Mouse (Mus musculus) CH12F3 (cell line): ENCODE data around the gene Mecom.

ENCODE experiments used
- in situ Hi-C: fragments of 300-500 bp; cut with MboI; formaldehyde crosslinking; loops from 2 replicates; pipeline ENCODE4 v1.14.3; 2020; ENCODE audit warnings: low sequenced_read_pairs

Mecom gene

DNA sequence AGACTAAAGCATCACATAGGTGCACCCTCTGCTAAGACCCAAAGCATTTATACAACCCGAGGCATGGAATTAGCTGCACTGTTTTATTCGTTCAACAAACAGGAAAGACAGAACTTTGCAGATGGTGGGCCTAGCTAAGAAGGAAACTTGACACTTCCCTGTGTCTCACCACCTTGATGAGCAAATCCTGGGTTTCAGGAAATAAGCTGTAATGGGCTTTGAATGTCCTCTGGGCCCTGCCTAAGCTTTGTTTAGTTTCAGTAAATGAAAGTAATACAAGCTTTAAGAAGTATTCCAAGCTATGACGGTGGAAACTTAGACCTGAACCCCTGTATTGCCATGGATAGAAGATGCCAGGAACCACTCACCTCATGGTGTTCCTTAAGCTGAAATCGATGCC is 383.0 kb downstream of the Mecom start:
- in situ Hi-C loops: no loop called here

DNA sequence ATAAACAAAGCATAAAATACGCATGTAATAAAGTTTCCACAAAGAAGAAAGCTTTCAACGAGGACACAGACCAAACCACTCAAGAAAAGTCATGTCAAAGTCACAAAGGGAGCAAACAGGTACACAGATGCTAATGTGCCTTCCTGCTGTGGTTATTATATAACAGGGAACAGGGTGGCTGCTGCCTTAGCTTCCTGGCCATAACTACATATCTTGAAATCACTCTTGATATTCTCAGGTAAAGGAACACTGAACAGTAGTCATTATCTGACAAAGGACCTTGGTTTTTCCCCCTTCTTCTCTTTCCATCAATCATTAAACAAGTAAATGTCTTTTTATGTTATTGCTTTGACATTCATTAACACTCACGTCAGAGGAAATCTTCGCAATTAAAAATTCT is 384.4 kb downstream of the Mecom start:
- in situ Hi-C loops: no loop called here

DNA sequence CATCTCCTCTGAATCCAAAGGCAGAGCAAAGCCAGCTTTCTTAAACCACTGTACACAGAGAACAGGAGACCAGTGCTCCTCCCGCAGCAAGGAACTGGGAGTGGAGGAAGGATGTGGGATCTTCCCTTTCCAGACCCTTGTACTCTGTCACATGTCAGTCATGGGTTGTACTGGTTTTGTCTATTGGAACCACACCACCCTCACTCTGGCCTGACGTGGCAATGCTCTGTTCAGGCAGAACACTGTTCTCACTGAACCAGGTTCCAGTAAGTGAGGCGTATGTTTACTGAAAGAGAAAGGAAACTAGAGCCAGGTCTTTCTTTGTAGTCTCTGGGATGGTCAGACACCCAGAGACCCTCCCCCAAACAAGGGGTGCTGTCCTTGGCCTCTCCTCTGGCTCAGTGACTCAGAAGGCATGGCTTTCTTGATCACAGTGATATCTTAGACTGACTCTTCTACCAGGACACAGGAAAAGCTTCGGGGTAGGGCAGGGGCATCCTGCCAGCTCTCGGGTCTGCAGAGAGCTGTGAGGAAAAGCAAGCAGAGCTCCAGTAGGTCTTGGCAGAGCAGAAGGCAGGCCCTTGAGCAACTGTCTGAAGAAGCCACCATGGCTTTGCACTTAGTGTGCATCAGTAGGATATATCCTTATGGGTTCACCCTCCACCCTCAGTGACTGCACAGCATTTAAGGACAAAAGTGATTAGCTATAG is 386.7 kb downstream of the Mecom start:
- in situ Hi-C loops: no loop called here

DNA sequence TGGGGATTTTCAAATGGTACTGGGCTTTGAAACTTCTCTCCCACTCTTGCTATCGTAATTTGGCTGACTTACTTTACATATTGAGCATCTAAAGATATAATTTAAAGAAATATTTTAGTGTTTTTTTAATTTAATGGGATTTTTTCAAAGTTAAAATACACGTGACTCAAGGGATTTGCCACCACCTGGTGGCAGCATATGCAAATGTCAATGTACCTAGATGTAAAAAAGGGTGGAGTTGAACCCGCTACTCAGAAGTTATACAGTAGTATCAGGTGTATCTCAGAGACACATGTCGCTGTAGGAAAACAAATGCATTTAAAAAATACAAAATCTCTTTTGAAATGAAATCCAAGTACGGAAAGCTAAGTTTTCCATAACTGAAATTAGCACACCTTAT is 387.5 kb downstream of the Mecom start:
- in situ Hi-C loops: no loop called here

DNA sequence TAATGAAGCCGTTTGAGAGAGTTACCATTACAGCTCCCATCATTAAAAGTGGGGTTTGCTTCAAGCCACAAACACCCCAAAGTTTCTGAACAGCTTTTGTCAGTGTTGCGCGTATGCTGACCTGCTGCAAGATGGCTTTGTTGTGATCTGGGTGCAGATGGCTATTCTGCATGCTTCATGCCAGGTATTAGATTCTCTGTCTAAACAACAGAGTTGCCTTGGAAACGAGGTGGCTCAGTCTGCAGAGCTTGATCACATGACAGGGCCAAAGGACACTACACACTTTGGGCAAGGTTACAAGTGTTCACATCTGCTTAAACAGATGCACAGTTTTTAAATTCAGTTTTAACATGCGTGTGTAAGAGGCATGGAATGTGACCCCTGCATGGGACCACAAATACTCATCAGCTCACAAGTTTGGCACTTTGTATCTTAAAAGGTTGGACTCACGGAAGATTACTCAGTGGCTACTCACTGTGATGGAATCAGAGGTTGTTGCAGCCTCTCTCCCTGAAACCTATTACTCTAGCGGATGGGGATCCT is 390.6 kb downstream of the Mecom start:
- in situ Hi-C loops: no loop called here

DNA sequence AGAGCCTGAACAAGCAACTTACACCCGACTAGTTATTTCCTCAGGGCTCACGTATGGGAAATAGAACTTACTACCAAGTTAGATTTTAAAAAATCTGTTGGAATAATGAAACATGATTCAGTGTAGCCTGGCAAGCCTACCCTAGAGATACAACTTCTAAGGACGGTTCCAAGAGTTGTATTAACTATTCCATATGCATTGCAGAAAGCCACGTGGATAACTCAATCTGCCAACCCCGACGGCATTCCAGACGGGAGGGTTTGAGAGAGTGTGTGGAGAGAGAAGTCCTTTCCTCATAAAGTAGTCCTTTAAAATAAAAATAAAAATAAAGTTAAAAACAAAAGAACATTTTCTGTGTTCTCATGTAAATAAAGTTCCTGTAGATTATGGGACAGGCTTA is 393.4 kb downstream of the Mecom start:
- in situ Hi-C loops: no loop called here

DNA sequence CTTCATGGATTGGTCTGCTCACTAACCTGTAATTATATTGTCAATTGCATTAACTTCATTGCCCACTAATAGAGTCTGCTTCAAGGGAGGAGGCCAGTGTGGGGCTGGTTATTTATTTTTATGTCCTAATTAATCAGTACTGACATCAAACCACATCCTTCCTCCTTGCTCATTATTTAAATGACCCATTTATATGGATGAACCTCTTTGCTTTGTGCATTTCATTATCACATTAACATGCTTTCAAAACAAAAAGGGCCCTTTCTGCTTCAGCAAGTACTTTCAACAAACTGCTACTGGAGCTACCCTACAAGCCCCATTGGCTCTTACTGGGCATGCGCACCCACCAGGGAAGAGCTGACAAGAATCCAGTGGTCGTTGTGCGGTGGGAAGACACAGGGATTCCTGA is 393.9 kb downstream of the Mecom start:
- in situ Hi-C loops: no loop called here

DNA sequence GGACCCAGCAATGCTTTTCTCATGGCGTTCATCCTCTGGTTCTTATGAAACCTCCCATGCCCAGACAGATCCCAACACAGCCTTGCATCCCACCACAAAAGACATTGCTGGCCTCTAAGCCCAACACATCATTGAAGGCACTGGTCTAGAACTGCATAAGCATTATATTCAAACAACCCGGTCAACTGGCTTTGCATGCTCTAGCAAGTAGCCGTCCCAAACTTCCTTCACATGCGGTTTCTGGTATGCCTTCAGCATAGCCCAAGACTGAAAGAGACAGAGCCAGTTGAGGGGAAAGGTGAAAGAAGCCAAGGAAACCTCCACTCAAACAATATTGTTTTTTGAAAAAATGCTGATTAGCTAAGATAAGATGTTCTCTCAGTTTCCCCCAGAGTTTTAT is 397.7 kb downstream of the Mecom start:
- in situ Hi-C loops: no loop called here

DNA sequence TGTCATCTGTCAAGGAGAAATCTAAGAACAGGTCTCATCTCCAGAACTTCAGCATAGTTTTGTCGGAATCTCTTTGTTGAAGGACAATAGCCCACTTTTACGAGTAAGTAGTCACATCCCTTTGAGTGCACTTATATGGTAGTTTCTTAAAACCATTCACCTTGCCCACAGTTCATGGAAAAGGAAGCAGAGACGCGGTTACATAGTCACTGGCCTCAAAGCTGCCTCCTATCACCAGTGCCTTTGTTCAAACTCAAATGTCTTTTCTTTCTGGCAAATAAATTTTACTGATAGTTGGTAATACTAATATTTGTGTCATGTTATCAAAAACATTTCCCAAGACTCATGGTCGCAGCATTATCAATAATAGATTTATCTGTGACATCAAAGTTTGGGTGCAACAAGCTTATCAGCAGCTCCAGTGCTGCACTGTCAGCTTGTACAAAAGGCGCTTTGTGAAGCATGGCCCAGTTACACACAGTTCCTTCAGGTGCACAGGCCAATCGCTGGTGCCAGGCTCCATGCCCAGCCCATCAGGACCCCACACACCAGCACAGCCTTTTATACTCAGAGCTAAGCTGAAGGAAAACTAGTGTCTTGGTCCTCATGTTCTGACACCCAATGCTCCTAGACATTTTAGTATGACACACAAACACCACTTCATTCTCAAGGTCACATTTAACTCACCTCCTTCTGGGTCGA is 399.3 kb downstream of the Mecom start:
- in situ Hi-C loops: no loop called here

DNA sequence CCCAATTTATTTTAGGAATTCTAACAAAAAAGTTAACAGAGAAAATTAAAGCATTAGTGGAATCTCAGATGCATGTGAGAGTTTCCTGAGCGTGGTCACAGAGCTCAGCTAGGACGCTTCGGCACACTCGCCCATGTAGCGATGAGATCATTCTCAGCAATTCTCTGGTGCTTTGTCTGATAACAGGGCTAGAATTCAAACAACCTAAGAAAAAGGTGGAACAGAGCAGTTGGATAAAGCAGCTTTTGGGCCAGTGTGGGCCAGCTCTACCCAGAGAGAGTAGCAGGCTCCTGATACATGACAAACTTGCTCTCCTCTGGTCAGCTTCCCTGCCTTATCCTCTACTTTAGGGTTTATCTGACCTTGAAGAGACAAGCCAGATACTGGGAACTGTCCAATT is 402.8 kb downstream of the Mecom start:
- in situ Hi-C loops: no loop called here

DNA sequence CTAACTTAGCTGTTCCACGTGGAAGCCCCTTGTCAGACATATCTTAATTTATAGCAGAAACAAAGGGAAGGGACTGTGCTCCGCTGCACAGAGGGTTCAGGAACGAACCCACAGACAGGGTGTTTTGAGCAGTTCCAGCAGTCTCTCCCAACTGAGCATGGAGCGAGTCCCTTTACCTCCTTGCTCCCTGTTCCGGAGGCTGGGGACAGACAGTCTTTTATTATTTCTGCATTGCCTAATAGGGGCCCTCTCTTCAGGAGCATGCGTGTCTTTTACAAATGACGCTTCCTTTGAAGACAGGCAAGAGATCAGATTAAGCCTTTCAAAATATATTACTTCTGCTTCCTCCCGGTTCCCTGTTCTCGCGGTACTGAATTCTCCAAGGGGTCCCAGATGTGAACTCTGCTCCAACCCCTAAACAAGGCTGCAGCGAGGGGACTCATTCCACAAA is 403.8 kb downstream of the Mecom start:
- in situ Hi-C loops: no loop called here

DNA sequence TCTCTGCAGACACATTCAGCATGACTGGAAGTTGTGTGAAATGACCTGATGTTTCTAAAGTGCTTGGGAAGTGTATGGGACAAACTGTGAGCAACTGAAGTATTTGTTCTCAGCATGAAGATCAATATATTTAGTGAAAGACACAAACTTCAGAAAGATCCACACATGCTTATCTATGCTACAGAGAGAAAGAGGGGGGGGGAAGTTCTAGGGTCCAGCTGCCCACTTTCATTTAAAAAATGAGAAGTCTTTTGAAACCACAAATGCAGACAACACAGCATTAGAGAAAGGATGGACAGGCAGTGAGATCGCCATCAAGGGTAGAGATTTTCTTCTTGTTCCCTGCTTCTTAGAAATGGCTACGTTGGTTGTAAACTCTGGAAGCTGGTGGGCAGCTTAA is 404.4 kb downstream of the Mecom start:
- in situ Hi-C loops: no loop called here

DNA sequence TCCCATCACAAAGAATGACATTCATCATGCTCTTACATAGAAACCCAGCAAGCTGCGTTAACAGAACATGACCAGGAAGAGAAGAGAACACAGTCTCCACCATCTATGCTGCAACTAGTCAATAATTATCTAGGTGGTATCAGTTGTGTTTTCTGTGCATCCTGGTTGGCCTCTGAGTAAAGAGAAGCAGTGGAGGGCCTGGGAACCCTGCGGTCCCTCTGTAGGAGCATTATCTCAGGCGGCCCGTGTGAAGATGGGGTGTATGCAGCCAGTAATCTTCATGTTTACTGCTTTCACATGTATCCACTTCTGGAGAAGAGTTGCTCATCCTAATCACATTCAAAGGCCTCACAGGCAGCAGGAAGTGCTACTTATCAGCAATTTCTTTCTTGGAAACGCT is 407.5 kb downstream of the Mecom start:
- in situ Hi-C loops: no loop called here

DNA sequence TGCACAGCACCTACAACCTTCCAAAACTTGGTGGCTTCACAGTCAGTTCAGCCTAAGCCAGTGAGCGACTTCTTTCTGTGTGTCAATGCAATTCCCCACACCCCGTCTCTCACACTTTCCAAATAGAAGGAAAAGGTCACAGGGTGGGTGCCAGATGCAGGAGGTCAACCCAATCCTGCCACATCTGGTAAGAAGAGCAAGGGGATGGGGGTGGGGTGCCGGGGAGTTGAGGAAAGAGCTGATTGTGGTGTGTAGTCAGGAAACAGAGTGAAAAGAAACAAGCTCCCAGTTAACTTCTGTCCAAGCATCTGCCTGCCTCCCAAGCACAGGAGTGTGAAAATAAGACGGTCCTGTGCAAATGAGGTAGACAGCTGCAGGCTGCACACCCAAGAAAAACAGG is 408.1 kb downstream of the Mecom start:
- in situ Hi-C loops: no loop called here

DNA sequence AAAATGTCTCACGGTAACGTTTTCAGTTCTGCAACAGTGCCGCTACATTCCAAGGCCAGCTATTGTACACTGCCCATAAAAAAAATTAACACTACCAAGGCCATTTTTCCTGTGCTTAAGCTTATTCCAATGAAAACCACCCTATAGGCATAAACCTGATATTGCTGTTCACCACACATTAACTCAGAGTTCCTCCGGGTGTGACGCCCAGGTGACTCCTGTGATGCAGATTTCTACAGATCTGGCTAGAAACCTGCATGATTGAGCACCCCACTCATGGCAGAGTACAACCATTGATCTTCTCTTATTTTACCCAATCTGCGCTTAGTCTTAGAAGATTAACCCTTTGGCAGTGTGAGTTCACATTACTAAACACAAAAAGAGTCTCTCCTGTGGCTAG is 409.2 kb downstream of the Mecom start:
- in situ Hi-C loops: no loop called here

DNA sequence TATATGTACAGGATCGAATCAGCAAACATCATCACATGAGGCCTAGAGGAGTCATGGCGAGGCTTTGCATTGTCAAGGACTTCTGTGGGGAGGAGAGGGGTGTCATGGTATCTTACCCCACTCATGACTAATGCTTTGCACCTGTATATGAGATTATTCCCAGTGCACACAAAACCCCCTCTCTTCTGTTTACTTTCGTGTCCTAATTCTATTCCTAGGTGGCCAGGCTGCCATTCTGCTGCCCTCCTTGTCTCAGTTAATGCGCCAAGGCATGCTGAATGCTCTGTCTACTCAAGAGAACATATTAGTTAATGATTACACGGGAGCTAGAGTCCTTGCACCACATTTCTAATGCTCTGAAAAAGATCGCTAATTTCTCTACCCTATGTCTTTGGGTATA is 412.0 kb downstream of the Mecom start:
- in situ Hi-C loops: no loop called here

DNA sequence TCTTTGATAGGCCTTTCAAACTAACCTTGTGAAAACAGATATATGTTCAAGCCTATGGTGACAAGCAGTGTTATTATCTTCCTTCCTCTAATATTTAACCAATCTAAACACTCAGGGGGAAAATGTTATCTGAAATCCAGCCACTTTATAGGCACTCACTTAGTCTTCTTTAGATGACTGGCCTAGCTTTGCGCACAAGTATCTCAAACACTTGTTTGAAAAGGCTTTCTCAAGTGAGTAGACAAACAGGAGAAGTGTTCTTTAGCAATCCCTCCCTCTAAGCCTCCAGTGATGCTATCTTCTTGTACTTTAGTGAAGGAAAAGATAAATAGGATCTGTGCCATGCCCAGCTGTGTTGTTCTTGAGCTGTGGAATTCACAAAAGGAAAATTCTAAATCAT is 412.7 kb downstream of the Mecom start:
- in situ Hi-C loops: no loop called here

DNA sequence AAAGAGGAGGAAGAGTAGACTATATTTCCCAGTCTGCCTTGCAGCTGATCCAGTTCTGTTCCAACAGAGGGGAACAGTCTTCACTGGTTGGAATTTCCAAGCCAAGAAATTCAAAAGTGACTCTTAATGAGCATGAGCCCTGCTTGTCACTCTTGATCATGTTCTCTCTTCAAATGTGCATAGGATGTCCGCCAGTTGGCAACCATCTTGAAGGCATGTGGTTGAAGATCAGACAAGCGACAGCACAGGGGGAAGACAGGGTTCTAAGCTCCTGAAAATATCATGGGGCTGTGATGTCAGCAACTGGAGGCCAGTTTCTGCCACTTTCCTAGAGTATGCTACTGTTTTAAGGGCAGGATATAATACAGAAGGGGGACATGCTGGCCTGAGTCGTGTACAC is 414.8 kb downstream of the Mecom start:
- in situ Hi-C loops: no loop called here

DNA sequence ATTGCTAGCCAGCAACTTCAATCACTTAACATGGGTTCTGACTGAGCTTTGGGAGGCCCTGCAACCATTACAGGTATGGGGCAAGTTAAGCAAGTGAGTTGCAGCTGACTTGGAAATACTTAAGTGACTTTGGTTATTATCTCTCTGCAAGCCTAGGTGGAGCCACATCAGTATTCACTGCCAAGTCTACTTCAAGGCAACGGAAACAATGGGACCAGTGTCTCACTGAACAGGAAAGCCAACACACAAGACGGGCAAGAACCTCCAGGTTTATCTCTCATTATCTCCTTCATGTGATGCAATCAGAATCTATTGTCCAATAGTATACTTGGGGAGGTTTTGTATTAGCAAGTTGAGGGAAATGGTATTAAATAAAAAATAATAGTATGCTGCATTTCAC is 415.4 kb downstream of the Mecom start:
- in situ Hi-C loops: no loop called here

DNA sequence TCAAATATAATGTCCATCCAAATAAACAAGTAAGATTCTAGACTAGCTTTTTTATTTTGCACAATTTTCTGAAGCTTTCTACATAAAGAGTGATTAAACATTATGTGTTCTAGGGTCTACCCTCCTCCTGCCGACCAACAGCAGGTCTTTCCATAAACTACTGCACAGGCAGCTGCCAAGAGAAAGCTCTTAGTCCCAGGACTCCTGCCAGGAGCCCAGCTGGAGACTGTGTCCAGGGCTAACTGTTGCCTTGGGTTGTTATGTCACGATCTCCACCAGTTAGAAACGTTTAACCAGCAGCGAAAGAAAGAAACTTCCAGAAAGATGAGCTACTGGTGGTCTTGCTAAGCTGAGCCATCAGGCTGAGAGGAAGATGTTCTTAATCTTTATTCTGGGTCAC is 417.3 kb downstream of the Mecom start:
- in situ Hi-C loops: no loop called here

DNA sequence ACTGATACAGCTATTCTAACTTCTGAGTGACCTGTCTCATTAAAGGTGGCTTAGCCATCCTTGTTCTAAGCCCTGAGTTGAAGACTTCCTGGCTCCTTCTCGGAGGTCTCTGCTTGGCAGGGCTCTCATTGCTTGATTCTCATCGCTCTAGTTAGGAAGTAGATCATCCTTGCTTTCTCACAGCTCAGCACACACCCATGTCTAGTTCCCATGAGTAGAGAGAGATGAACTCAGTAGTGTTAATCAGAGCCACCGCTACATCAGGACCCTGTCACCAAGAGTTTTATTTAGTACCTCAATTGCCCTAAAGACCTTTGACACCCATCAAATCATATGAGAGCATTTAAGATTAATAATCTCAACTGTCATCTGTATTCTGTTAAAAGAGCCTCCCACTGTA is 425.2 kb downstream of the Mecom start:
- in situ Hi-C loops: no loop called here

DNA sequence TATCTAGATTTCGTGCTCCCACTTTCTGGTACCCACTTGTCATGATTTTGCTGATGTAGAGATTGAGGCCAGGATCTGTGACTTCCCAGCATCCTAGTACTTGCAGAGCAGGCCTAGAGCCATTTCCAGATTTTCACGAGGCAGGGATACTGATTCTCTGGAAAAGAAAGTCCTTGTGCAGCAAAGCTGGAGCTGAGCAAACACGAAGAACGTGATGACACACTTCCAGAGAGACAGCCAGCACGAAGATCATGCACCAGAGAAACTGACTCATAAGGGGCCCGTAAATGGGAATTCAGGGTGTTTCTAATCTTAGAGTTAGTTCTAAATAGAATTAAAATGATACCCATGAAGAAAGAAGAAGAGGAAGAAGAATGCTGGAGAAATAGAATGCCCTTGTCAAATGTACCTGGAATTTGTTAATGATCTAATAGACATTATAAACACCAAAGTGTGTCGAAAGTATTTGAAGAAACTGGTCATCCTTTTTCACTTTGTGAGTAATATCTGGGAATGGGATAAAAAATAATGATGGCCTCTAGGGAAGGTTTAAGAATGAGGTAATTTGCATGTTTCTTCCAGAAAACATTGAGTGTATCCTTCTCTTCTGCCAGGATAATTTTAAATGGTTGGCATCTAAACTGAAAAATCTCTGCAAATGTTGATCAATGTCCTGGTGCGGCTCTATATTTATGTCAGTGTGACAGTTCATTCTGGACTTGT is 426.9 kb downstream of the Mecom start:
- in situ Hi-C loops: no loop called here
